Mouse (Mus musculus) limb, embryonic 15.5 days (tissue): ENCODE measurements around the gene Gm26992. TPM values are rescaled to one million over a fixed set of nuclear protein-coding genes. Genes with fewer than 3 reads are reported as not detected.

Source experiments
- ATAC-seq: fragments of 200-750 bp; cut with Nextera tagmentation; 2 replicates; pipeline ENCODE4 v1.8.0; 2017; ENCODE audit warnings: low read depth, moderate TSS enrichment; ENCODE audit not compliant: insufficient number of reproducible peaks, low FRiP score, low TSS enrichment
- H3K27ac ChIP-seq: fragments of 300-500 bp; sonication (generic); 2 replicates; pipeline ENCODE4 v1.5.1; 2015; ENCODE audit warnings: moderate library complexity, mild to moderate bottlenecking, inconsistent platforms
- H3K27me3 ChIP-seq: fragments of 300-500 bp; sonication (generic); 2 replicates; pipeline ENCODE4 v1.6.1; 2015; ENCODE audit warnings: inconsistent platforms
- H3K36me3 ChIP-seq: fragments of 300-500 bp; sonication (generic); 2 replicates; pipeline ENCODE4 v1.6.1; 2015; ENCODE audit warnings: inconsistent platforms
- H3K4me1 ChIP-seq: fragments of 300-500 bp; sonication (generic); 2 replicates; pipeline ENCODE4 v1.6.1; 2015; ENCODE audit warnings: inconsistent platforms
- H3K4me2 ChIP-seq: fragments of 300-500 bp; sonication (generic); 2 replicates; pipeline ENCODE4 v1.6.1; 2015; ENCODE audit warnings: mild to moderate bottlenecking, inconsistent platforms
- H3K4me3 ChIP-seq: fragments of 300-500 bp; sonication (generic); 2 replicates; pipeline ENCODE4 v1.5.1; 2015; ENCODE audit warnings: mild to moderate bottlenecking, inconsistent platforms
- H3K9ac ChIP-seq: fragments of 300-500 bp; sonication (generic); 2 replicates; pipeline ENCODE4 v1.6.1; 2015; ENCODE audit warnings: inconsistent platforms
- H3K9me3 ChIP-seq: fragments of 300-500 bp; sonication (generic); 2 replicates; pipeline ENCODE4 v1.6.1; 2016; ENCODE audit warnings: inconsistent platforms
- WGBS: fragments of 180-500 bp; shearing (Covaris S2); methylation state at CpG from one replicate; pipeline ENCODE4 v1.1.7; 2015; 5-methylcytosine and 5-hydroxymethylcytosine counted together
- polyA plus RNA-seq: library from polyadenylated mRNA; unstranded; fragments of >200 nt; fragmentation: Nextera tagmentation; extraction: Ambion mirVana; gene quantifications from 2 replicates; pipeline ENCODE4 v1.2.1, GENCODE M21; 2015

Gene Gm26992
- polyA plus RNA-seq, 1 experiment from 2014 or later: not detected

DNA sequence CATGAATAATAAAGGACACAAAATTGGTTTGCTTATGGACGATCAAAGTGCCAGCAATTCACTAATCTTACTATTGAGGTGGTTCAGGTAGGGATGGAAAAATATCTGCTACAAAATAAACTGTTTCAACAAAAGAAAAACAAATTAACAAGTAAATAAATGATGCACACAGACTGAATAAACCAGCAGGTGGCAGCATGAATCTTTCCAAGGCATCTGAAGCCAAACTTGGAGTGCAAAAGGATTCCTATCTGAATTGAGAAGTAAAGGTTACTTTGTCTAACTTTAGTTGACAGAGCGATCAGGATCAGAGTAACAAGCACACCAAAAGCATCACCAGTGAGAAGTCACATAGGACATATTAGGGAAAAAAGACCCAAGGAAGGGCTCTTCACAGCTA, 62.2 kb downstream of the Gm26992 start:
- Histone ChIP-seq H3K36me3 (no peaks in the 10 kb centered on the region), H3K4me2 (no peak overlapping the region), H3K27me3 (no peaks in the 10 kb centered on the region), H3K4me1 (no peaks in the 10 kb centered on the region), H3K9me3 (no peaks in the 10 kb centered on the region), H3K27ac (no peak overlapping the region), H3K9ac (no peak overlapping the region), H3K4me3 (peak overlapping the region; percentile 44; the same call in 1 of the 2 replicates)
- WGBS: 28% methylated on average over 2 of the region's 2 CpGs
- ATAC-seq: no peak

- H3K36me3 ChIP-seq: no peaks in the 10 kb centered on the region
- H3K9ac ChIP-seq: no peak overlapping the region
- peaks cover 2% of the 10 kb centered on the region; the same call in 1 of the 2 replicates for H3K4me1 ChIP-seq
- H3K9me3 ChIP-seq: no peaks in the 10 kb centered on the region
- no peak overlapping the region for H3K4me2 ChIP-seq
- no peak overlapping the region for H3K27ac ChIP-seq
- no peak for ATAC-seq
- 71% methylated on average over 2 of the region's 2 CpGs for WGBS
- H3K27me3 ChIP-seq: no peaks in the 10 kb centered on the region
- H3K4me3 ChIP-seq: no peak overlapping the region
These were observed 69.0 kb downstream of the Gm26992 start for GRCm38 (mm10) chrX:103490853-103491252.

GRCm38 (mm10) chrX:103492398-103493256, 70.8 kb downstream of the Gm26992 start:
- Histone ChIP-seq H3K36me3 (no peaks in the 10 kb centered on the region), H3K27ac (peak overlapping the region; percentile 91), H3K9ac (0 out of 2 replicates have a peak overlapping the region, but pooled peaks have one; percentile 10), H3K4me3 (peak overlapping the region; percentile 57), H3K4me1 (peaks cover 2% of the 10 kb centered on the region; the same call in 1 of the 2 replicates), H3K9me3 (no peaks in the 10 kb centered on the region), H3K27me3 (no peaks in the 10 kb centered on the region), H3K4me2 (peak overlapping the region; percentile 44)
- ATAC-seq: no peak
- WGBS: 35% methylated on average over 10 of the region's 10 CpGs

GRCm38 (mm10) chrX:103493351-103494173, 71.8 kb downstream of the Gm26992 start:
- WGBS: under 1% methylated on average over 39 of the region's 55 CpGs
- no peaks in the 10 kb centered on the region for H3K9me3 ChIP-seq
- H3K9ac ChIP-seq: peak overlapping the region; percentile 52
- peak overlapping the region; percentile 44 for H3K4me2 ChIP-seq
- no peaks in the 10 kb centered on the region for H3K27me3 ChIP-seq
- H3K4me3 ChIP-seq: peak overlapping the region; percentile 57
- peak; percentile 94 for ATAC-seq
- H3K36me3 ChIP-seq: no peaks in the 10 kb centered on the region
- H3K4me1 ChIP-seq: peaks cover 2% of the 10 kb centered on the region; the same call in 1 of the 2 replicates
- peak overlapping the region; percentile 91 for H3K27ac ChIP-seq

DNA sequence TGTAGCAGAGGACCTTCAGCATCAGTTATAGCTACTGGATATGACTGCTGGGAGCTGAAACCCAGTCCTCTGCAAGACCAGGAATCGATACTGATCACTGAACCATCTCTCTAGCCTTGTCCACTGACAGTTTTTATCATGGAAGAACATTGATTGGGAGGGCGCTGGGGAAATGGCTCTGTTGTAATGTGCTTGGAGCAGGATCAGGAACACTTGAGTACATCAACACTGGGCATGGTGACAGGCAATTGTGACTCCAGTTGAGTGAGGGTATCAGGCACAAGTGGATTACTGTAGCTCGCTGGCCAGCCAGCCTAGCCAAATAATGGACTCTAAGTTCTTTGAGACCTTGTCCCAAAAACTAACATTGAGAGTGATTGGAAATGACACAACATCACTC, 77.6 kb downstream of the Gm26992 start:
- Histone ChIP-seq H3K9ac (no peak overlapping the region), H3K4me1 (0 out of 2 replicates have a peak, but pooled peaks cover 2% of the 10 kb centered on the region), H3K4me3 (no peak overlapping the region), H3K27me3 (no peaks in the 10 kb centered on the region), H3K36me3 (0 out of 2 replicates have a peak, but pooled peaks cover 4% of the 10 kb centered on the region), H3K27ac (no peak overlapping the region), H3K9me3 (no peaks in the 10 kb centered on the region), H3K4me2 (no peak overlapping the region)
- no peak for ATAC-seq
- WGBS: 93% methylated on average over 3 of the region's 3 CpGs

- Histone ChIP-seq H3K9me3 (no peaks in the 10 kb centered on the region), H3K36me3 (0 out of 2 replicates have a peak, but pooled peaks cover 4% of the 10 kb centered on the region)
These were observed 78.3 kb downstream of the Gm26992 start for GRCm38 (mm10) chrX:103500137-103500536.

DNA sequence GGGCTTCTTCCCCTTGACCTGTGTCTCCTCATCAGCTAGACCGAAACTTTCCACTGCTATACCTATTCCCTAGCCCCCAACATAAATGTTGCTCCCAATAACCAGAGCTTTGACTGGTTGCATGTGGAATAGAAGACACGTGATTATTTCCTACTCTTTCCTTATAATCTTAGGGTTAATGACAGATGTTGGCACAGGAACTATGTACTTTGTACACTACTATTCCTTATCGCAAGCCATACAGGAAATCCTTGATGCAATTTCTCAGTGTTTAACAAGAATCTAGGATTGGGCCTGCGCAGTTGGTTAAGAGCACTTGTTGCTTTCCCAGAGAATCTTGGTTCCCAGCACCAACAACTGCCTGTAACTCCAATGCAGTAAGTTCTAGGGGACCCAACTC, 86.4 kb downstream of the Gm26992 start:
- Histone ChIP-seq H3K27ac (no peak overlapping the region), H3K4me2 (no peak overlapping the region), H3K9me3 (no peaks in the 10 kb centered on the region), H3K9ac (no peak overlapping the region), H3K27me3 (no peaks in the 10 kb centered on the region), H3K4me3 (no peak overlapping the region), H3K36me3 (0 out of 2 replicates have a peak, but pooled peaks cover 3% of the 10 kb centered on the region), H3K4me1 (no peaks in the 10 kb centered on the region)
- 94% methylated on average over 4 of the region's 4 CpGs for WGBS
- no peak for ATAC-seq

More at GRCm38 (mm10) chrX:103500137-103500536, 78.3 kb downstream of the Gm26992 start:
- H3K4me1 ChIP-seq: no peaks in the 10 kb centered on the region
- no peak overlapping the region for H3K9ac ChIP-seq
- H3K27ac ChIP-seq: no peak overlapping the region
- ATAC-seq: no peak
- H3K4me2 ChIP-seq: no peak overlapping the region
- H3K27me3 ChIP-seq: no peaks in the 10 kb centered on the region
- 100% methylated on average over 2 of the region's 2 CpGs for WGBS
- no peak overlapping the region for H3K4me3 ChIP-seq

GRCm38 (mm10) chrX:103509168-103510019, 87.6 kb downstream of the Gm26992 start:
- ATAC-seq: no peak
- 80% methylated on average over 8 of the region's 8 CpGs for WGBS
- Histone ChIP-seq H3K27ac (no peak overlapping the region), H3K9me3 (no peaks in the 10 kb centered on the region), H3K36me3 (0 out of 2 replicates have a peak, but pooled peaks cover 3% of the 10 kb centered on the region), H3K4me3 (no peak overlapping the region), H3K4me1 (no peaks in the 10 kb centered on the region), H3K27me3 (no peaks in the 10 kb centered on the region), H3K9ac (no peak overlapping the region), H3K4me2 (no peak overlapping the region)

GRCm38 (mm10) chrX:103514782-103515181, 93.0 kb downstream of the Gm26992 start:
- Histone ChIP-seq H3K4me1 (no peaks in the 10 kb centered on the region), H3K36me3 (no peaks in the 10 kb centered on the region), H3K9me3 (no peaks in the 10 kb centered on the region), H3K27me3 (no peaks in the 10 kb centered on the region), H3K27ac (no peak overlapping the region), H3K9ac (no peak overlapping the region), H3K4me2 (no peak overlapping the region), H3K4me3 (no peak overlapping the region)
- WGBS: 31% methylated on average over 4 of the region's 4 CpGs
- ATAC-seq: no peak

DNA sequence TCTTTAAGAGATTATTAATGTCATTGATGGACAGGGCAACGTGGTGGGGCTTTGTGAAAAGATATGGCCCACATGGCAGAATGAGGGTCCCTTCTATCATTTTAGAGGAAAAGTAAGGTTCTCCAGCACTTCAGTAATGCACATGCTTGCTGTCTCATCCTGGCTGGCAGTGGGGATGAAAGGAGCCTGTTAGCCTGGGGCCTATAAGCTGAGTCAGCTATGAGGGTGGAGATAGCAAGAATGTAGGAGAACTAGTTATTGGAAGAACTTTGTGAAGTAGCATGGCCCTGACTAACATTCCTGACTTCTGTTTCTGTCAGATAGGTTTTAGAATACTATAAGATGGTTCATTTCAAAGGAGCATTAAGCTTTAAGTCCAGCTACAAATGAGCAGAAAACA, 93.5 kb downstream of the Gm26992 start:
- 72% methylated on average over 1 of the region's 1 CpGs for WGBS
- H3K27me3 ChIP-seq: no peaks in the 10 kb centered on the region
- no peaks in the 10 kb centered on the region for H3K9me3 ChIP-seq
- no peak overlapping the region for H3K4me2 ChIP-seq
- ATAC-seq: no peak
- H3K27ac ChIP-seq: no peak overlapping the region
- H3K36me3 ChIP-seq: no peaks in the 10 kb centered on the region
- H3K4me3 ChIP-seq: no peak overlapping the region
- no peak overlapping the region for H3K9ac ChIP-seq
- no peaks in the 10 kb centered on the region for H3K4me1 ChIP-seq

GRCm38 (mm10) chrX:103518798-103519197, 97.0 kb downstream of the Gm26992 start:
- Histone ChIP-seq H3K9ac (no peak overlapping the region), H3K27me3 (no peaks in the 10 kb centered on the region), H3K27ac (no peak overlapping the region), H3K9me3 (no peaks in the 10 kb centered on the region), H3K36me3 (no peaks in the 10 kb centered on the region), H3K4me3 (no peak overlapping the region), H3K4me2 (no peak overlapping the region), H3K4me1 (no peaks in the 10 kb centered on the region)
- ATAC-seq: no peak
- WGBS: 95% methylated on average over 2 of the region's 2 CpGs
